Mouse (Mus musculus): ENCODE results near the gene H2-M10.4.
A peak's percentile ranks its signal among the peaks of the same experiment; 100 is the strongest.
"Not testable (repeated sequence)": the region's sequence is repeated elsewhere in the genome, so short reads cannot be mapped to it uniquely, and the experiment has no call there.

H2-M10.4 gene

GRCm38 (mm10) chr17:36462234-36462633, at the start of gene H2-M10.4:
TSS of gene H2-M10.4 (minus strand) at chr17:36462334.
- DNase-seq: no peak

GRCm38 (mm10) chr17:36503910-36504309, 41.8 kb upstream of the H2-M10.4 start:
- no peak for DNase-seq

GRCm38 (mm10) chr17:36500435-36500834, 38.3 kb upstream of the H2-M10.4 start:
- DNase-seq: no peak

- DNase-seq: not testable (repeated sequence)
Observed at GRCm38 (mm10) chr17:36488181-36488580, 26.0 kb upstream of the H2-M10.4 start.

GRCm38 (mm10) chr17:36486687-36487230, 24.6 kb upstream of the H2-M10.4 start:
- no peak for DNase-seq

- DNase-seq: no peak
Observed at GRCm38 (mm10) chr17:36483865-36484264, 21.7 kb upstream of the H2-M10.4 start.

- DNase-seq: no peak
Observed at GRCm38 (mm10) chr17:36456260-36456659, 5.9 kb downstream of the H2-M10.4 start.

- DNase-seq: no peak
Observed at GRCm38 (mm10) chr17:36431411-36431810, 30.7 kb downstream of the H2-M10.4 start.

GRCm38 (mm10) chr17:36418091-36418754, 43.9 kb downstream of the H2-M10.4 start:
- peak; percentile 6 to 9 for DNase-seq

- DNase-seq: no peak
Observed at GRCm38 (mm10) chr17:36417416-36417815, 44.7 kb downstream of the H2-M10.4 start.

GRCm38 (mm10) chr17:36415407-36415806, 46.7 kb downstream of the H2-M10.4 start:
- DNase-seq: no peak

GRCm38 (mm10) chr17:36414361-36414760, 47.8 kb downstream of the H2-M10.4 start:
- DNase-seq: no peak
